Mouse (Mus musculus): ENCODE data around the gene Cxcl1.

- no peak for TF ChIP-seq CTCF (IDR thresholded peaks at IDR 0.05; ENCODE audit: borderline replicate concordance, insufficient read depth, low read depth, low read length)
- TF ChIP-seq POLR2A (IDR thresholded peaks at IDR 0.05; ENCODE audit: borderline replicate concordance, insufficient read depth, low read length) = no peak
Measured at GRCm38 (mm10) chr5:90897429-90897828, 6.4 kb downstream of the Cxcl1 start.

Measured in cerebellum, adult 2 months (tissue).